Mouse (Mus musculus) cerebral cortex, adult 2 months (tissue): Measurements from ENCODE around the gene Casp8ap2.

Experiments
- WGBS: fragments of 180-500 bp; shearing (Covaris S2); methylation state at CpG from one replicate; pipeline ENCODE4 v1.1.7; 2018; 5-methylcytosine and 5-hydroxymethylcytosine counted together

The Casp8ap2 gene

GRCm38 (mm10) chr4:32669825-32670224 lies 54.6 kb downstream of the Casp8ap2 start:
- 83% methylated on average over 2 of the region's 2 CpGs for WGBS

GRCm38 (mm10) chr4:32674025-32674424 lies 58.8 kb downstream of the Casp8ap2 start:
- WGBS: 80% methylated on average over 2 of the region's 2 CpGs

GRCm38 (mm10) chr4:32677471-32677870 lies 62.2 kb downstream of the Casp8ap2 start:
- 93% methylated on average over 3 of the region's 3 CpGs for WGBS

- WGBS: 82% methylated on average over 3 of the region's 3 CpGs
These were observed 65.6 kb downstream of the Casp8ap2 start for GRCm38 (mm10) chr4:32680843-32681242.

GRCm38 (mm10) chr4:32682471-32682870 lies 67.2 kb downstream of the Casp8ap2 start:
- 43% methylated on average over 4 of the region's 4 CpGs for WGBS

- 83% methylated on average over 6 of the region's 6 CpGs for WGBS
These were observed 67.9 kb downstream of the Casp8ap2 start for GRCm38 (mm10) chr4:32683061-32683582.
